Mouse (Mus musculus): Measurements from ENCODE around the gene 1700084M14Rik.
"Not testable (repeated sequence)": the region's sequence is repeated elsewhere in the genome, so short reads cannot be mapped to it uniquely, and the experiment has no call there.

The 1700084M14Rik gene

DNA sequence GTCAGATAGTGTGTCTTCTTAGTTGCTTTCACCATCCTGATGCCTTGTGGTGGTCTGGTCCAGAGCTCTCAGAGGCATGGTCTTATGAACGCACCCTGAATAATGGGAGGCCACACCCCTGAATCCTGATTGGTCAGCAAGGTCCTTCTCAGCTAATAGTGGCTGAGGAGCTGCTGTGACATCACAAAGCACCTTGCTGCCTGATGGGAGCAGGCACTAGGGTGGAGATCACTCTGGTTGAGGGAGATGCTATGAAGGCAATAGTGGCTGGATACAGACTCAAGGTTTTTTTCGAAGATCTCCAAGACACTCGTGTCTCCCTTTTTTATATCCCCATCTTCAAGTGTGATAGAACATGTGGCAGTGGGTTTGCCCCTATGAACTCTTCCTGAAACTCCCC is at the start of gene 1700084M14Rik:
Gene 1700084M14Rik (minus strand): TSS at position 101 of the 400 bp plus-strand sequence.
- not testable (repeated sequence) for DNase-seq (ENCODE audit: low spot score)

All from testis, postnatal 14 days (tissue).